Mouse (Mus musculus) adipocyte (in vitro differentiated cells): ENCODE data around the gene Pxn.
A peak's percentile ranks its signal among the peaks of the same experiment; 100 is the strongest.
"Not testable (repeated sequence)": the region's sequence is repeated elsewhere in the genome, so short reads cannot be mapped to it uniquely, and the experiment has no call there.

Experiments
- DNase-seq: peaks from one replicate; pipeline ENCODE4 v3.0.0-alpha.2; 2016; ENCODE audit warnings: low spot score

The Pxn gene

DNA sequence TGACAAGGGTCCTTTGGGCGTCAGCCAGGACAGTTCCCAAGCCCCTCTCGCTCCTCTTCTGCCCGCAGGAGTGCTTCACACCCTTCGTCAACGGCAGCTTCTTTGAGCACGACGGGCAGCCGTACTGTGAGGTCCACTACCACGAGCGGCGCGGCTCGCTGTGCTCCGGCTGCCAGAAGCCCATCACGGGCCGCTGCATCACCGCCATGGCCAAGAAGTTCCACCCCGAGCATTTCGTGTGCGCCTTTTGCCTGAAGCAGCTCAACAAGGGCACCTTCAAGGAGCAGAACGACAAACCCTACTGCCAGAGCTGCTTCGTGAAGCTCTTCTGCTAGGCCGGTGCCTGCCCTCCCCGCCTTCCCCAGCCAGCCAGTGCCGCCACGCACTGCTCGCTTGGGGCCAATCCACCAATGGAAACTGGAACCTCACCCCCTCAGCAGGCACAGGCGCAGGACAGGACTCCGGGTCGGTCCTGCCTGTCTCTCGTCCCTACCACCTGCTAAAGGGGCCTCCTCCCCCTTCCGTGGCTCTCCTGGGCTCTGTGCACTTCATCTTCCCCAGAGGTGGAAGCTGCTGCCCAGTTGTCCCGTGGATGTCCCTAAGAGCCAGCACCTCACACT lies 47.4 kb downstream of the Pxn start:
- no peak for DNase-seq

DNA sequence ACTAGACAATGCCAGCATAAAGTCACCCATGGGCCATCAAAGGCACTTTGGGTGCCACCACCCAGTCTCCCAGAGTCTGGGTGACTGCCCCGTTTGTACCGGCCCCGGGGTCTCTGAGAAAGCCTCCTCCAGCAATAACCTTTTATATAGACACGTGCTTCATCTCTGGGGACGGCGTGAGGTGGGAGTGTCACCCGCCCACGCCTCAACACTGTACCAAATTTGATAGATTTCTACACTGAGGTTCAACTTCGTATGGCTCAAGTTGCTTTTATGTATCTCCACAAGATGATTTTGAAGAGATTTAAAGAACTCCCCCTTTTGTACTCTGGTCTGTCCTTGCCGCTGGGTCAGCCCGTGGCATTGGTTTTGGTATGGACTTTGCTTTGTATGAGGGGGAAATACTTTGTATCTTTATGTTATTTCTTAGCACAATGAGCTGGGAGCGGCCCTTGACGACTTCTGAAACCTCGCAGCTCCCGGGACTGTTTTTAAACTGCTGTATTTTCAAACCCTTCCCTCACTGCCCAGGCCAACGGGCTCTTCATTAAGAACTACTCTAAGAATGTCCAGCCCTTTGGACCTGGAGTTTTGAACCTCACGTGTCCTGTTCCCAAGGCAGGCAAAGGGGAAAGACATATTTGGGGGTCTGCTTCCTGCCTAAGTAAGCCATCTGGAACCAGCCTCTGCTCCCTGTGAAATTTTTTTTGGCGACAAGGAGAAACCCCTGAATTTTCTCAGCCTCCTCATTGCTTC lies 48.2 kb downstream of the Pxn start:
- DNase-seq: no peak

DNA sequence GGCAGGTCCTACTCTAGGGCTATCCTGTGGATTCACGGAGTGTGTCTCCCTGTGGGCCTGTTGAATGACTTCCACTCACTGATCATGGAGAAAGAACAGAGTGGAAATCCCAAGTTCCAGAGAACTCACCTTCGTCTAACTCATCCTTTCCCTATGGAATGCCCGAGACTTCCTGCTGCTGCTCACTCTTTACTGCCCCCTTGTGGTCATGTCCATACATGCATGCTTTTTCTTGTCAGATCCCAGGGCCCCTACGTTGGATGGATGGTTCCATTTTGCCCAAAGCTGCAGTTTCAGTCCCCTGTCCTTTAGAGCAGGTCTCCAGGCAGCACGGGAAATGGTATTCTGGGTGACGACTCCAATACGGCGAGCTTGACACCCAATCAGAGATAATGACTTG lies 49.7 kb downstream of the Pxn start:
- DNase-seq: peak; percentile 85

DNA sequence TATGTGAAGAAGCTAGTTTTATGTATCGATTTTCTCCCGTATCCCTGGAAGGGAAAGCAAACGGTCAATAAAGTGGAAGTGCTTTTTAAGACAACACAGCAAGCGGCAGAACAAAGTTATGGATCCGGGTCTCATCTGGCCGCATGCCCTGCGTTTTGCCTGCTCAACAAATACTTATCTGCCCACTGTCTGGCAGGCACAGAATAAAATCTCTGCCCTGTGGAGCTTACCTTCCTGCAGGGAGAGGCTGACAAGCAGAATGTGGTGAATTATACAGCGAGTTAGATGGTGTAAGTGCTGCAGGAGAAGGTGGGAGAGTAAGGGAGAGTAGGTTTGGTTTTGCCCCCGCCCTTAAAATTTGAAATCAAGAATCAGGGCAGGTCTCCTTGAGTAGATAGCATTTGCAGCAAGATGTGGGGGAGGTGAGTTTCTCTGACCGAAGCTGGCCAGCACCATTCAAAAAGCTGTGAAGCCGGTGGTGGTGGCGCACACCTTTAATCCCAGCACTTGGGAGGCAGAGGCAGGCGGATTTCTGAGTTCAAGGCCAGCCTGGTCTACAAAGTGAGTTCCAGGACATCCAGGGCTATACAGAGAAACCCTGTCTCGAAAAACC lies 51.8 kb downstream of the Pxn start:
- no peak for DNase-seq

DNA sequence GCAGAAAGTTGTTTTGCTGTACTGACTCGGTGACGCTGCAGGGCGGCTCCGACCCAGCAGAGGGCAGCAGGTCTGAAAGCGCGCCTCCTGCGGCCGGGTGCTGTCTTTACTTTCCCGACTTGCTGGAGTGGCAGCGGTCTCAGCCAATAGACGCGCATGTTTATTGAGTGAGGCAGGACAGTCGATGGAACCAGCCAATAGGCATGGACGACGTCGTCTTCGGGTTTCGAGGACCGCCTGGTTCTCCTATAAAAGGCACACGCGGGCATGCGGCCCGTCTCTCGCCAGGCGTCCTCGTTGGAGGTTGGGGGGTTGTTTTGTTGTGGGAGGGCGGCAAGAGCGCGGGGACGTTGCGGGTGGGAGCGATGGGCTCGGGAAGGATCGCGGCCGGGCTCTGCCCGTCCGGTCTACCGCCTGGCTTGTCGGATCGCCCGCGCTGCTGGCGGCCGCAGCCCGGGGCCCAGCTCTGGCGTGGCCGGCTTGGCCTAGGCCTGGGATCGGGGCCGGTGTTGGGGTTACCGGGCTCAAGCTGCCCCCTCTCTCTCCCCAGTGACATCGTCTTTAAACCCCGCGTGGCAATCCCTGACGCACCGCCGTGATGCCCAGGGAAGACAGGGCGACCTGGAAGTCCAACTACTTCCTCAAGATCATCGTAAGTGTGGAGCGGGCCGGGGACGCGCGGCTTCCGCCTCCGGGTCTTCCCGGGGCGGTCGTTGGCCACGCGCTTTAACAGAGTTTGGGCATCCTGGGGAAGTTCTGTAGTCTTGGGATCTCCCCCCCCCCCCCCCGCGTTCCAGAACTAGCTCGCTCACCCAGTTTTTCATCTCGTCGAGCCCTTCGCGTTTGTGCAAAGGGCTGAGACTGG lies 53.0 kb downstream of the Pxn start, which contains the start of gene Rplp0:
TSS of gene Rplp0 (plus strand) at position 231 of the 865 bp plus-strand sequence.
- peak; percentile 100 for DNase-seq

DNA sequence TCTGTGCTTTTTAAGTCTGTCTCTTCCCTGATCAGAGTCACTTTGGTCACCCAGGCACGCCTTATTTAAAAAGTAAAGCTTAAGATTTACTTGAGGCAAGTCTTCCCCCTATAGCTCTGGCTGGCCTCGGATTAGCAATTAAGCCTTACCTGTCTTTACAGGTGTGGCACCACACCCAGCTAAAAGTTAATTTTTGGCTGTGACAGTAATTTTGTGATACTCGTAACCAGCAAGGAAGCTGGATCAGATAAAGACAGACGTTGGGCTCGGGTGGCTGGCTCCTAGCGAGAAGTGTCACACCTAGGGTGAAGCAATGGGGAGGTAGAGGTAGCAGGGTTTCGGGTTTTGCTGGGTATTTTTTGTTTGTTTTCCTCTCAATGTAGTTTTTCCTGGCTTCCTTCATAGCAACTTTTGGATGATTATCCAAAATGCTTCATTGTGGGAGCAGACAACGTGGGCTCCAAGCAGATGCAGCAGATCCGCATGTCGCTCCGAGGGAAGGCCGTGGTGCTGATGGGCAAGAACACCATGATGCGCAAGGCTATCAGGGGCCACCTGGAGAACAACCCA lies 53.9 kb downstream of the Pxn start:
- no peak for DNase-seq

DNA sequence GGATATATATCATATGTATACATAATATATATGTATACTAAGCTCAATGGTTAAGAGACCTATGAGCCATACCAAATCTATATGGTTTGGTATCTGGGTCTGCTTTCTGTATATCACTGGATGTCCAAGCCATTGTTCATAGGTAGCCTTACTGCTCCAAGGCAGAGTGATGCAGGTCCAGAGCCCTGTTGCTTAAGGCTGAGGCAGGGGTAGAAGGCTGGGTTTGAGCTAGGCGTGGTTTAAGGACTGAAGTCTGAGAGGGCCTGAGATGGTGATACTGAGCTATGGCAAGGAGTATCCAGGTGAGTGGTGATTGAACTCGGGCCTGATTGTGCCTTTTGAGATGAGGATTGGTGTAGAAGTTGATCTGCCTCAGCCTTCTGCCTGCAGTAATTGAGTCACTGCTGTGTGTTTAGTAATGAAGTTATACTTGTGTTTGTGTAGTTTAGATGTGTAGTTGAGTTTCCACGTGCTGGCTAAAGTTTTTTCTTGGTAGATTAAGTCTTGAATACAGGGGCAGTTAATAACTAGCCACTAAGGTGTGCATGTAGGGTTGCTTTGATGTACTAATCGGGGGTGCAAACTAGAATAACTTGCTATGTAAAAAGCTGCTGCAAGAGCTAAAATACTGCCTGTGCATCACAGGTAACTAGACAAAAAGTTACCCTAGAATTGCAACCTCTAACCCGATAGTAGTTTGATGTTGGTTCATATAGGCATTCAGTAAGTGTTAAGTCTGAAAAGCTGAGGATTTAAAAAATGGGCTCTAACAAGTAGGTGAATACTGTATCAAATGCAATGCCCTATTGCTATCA lies 57.5 kb downstream of the Pxn start:
- no peak for DNase-seq

DNA sequence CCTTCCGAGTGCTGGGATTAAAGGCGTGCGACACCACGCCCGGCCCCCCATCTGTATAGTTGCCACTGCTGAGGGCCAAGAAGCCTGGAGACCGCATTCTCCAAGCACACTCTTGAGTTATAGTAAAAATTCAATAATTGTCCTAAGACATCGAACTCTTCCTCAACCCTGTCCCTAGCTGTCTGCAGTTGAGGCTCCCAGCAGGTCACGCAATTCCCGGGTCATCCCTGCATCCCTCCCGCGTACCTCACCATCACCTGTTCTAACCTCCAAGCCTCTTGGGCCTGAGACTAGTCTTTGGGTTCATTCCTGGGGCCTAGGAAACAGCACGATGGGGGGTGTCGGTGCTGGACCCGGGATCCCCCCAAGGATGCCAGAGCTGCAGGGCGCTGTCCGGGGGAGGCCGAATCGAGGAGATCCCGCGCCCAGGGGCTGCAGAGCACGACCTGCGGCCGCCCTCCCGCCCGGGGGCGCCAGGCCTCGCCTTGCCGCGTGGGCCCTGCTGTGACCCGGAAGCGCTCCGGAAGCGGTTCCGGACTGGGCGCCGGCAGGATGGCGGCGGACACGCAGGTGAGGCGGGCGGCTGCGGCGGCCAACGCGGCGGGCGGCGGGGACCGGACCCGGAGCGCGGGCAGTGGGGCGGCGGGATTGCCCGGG lies 58.4 kb downstream of the Pxn start, which contains the start of gene Gcn1l1:
TSS of gene Gcn1l1 (plus strand) at position 518 of the 657 bp plus-strand sequence.
- DNase-seq: peak; percentile 61

DNA sequence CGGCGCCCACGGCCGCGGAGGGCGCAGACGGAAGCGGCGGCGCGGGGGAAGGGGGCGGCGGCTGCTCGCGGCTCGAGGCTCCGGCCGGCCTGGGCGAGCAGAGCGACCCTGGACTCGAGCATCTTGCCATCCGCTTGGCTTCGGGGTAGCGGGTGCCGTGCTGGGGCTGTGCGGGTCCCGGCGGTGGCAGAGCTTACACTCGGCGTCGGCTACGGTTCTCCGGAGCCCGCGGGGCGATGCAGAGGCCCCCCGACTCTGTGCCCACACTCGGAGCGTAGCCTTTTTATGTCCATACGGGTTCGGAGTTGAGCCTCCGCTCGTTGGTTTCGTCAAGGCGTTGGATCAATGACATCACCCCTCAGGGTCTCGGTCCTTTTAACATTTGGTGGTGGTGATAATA lies 58.9 kb downstream of the Pxn start:
- no peak for DNase-seq

DNA sequence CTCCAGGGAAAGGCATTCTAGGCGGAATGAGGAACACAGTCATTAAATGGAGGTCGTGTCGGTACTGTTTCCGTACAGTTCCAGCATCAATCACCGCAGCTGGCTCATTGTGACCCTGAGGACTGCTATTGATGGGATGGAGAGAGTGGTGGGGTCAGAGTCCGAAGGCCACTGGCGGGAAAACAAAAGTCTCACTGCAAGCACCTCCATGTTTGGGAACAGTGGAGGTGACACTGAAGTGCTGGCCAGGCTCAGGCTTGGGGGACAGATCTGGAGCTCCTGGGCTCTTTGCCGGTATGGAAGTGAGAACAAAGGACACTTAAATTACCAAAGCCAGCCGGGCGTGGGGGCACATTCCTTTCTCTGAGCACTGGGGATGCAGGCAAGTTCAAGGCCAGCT lies 62.2 kb downstream of the Pxn start:
- DNase-seq: no peak

DNA sequence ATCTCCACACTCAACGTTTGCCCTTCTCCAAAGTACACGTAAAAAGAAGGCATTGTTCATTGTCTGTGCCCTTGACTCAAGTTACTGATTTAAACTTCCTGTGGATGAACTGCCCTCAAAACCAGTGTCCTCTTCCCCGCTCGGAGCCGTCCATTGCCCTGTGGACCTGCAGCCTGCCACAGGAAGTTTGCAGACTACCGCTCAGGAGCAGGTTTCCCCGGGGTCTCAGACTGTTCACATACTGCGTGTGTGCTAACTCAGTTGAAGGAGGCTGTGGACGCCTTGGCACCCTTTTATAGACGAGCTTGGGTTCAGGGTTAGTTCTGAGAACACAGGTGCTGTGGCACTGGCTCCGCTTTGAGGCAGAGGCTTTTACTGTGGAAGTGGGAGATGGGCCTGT lies 62.8 kb downstream of the Pxn start:
- no peak for DNase-seq

DNA sequence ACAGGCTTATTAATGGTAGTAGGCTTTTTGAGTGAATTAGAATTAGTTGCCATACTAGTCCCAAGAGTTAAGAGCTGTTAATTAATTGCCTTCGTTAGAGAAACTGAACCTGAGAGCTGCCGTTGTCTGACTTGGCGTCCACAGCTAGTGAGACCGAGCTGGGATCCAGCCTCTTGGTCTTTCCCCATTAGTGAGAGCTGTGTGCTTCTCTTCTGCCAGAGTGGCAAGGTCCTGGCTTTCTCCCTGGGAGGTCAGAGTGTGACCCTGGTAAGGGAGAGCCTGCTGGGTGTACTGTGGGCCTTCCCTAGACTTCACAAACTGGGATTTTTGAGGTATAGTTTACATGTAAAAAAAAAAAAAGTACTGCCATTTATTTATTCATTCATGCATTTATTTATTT lies 63.2 kb downstream of the Pxn start:
- peak; percentile 46 for DNase-seq

DNA sequence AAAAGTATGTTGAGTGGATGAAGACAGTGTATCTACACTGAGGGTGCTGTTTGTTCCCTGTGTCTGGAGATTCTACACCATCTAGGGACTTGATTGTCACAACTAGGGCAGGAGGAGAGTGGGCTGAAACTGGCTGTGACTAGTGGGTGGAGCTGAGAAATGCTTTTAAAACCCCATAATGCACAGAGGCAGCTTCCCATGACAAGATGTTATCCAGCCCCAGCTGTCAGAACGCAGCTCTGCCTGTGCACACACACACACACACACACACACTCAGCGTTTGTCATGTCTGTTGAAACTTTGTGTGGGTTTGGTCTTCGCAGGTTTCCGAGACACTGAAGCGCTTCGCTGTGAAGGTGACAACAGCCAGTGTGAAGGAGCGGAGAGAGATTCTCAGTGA lies 64.6 kb downstream of the Pxn start:
- no peak for DNase-seq

DNA sequence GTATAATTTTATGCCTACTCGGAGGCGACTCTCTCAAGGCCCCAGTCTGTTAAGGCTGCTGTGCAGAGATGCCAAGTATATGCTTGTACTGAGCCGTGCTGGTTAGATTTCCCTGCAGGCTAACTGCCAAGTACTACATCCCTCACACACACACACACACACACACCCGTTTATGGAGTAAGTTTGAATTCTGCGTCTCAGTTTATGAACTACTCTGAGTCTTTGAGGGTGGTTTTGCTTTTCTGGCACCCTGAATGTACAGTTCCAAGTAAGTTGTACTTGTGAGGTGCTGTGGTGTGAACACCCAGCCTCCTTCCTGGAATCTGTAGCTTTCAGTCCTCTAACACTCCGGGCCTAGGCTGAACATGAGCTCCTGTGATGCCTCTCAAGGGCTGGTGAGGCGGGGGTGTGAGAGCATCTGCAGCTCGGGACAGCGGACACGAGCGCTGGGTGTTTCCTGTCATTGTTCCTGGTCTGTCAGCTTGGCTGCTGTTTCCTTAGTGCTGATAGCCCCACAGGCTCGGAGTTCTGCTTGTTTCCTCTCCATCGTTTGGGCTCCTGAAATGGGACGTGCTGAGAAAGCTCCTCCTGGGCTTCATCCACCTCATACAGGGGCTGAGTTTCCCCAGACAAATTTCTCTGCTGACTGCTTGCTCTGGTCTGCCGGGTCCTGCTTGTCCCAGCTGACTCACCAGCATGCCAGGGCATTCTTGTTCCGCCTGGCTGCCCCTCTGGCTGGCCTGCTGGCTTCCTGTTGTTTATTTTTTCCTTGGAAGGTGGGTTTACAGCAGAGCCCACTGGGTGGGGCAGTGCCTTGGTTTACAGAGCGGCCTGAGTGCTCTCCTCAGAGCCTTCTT lies 66.4 kb downstream of the Pxn start:
- DNase-seq: peak; percentile 18

DNA sequence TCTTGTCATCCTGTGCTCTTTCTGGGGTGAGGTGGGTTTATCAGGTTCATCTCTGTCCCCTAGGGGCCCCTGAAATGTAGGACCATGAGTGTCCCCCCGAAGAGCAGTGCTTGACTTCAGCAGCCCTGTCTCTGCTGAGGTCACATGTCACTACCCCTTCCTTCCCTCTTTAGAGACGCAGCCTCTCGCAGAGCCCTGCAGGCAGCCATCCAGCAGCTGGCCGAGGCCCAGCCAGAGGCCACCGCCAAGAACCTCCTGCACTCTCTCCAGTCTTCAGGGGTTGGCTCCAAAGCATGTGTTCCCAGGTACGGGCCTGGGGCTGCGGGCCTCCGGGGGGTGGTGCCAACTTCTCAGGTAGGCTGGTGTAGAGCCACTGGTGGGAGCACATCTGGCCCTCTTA lies 68.5 kb downstream of the Pxn start:
- peak; percentile 68 for DNase-seq

DNA sequence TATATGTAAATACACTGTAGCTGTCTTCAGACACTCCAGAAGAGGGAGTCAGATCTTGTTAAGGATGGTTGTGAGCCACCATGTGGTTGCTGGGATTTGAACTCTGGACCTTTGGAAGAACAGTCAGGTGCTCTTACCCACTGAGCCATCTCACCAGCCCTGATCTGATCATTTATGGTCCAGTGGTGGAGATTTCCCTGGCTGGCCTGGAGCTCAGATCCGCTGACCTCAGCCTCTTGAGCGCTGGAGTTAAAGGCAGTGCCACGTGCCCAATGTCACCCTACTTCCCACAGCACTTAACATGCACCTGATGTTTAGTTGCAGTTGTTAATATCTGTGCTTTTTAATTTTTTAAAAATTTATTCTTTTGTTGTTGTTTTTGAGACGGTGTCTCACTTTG lies 71.2 kb downstream of the Pxn start:
- not testable (repeated sequence) for DNase-seq

DNA sequence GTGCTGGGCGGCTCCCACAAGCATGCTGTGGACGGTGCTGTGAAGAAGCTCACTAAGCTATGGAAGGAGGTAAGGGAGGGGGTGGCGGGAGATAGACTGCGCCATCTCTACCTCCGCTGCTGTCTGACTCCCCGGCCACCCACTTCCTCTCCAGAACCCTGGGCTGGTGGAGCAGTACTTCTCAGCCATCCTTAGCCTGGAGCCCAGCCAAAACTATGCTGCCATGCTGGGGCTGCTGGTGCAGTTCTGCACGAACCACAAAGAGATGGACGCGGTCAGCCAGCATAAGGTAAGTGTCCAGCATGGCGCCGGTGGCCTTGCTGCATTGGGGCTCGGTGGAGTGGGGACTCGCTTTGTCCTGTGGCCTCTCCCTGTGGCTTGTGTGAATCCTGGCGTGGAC lies 72.4 kb downstream of the Pxn start:
- DNase-seq: no peak

DNA sequence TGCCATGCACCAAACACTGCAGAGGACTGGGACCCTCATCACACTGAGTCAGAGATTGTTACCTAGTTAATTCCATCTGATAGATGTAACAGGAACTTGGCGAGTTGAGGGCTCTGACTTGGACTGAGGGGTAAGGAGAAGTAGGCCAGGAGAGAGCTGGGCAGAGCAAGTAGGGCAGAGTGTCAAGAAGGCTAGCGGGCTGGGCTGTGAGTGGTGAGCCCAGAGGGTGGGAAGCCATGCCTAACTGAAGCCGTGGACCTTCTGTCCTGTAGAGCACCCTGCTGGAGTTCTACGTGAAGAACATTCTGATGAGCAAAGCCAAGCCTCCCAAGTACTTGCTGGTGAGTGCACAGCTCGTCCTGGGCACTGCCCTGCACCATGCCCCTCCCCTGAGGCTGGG lies 72.9 kb downstream of the Pxn start:
- peak; percentile 59 for DNase-seq

DNA sequence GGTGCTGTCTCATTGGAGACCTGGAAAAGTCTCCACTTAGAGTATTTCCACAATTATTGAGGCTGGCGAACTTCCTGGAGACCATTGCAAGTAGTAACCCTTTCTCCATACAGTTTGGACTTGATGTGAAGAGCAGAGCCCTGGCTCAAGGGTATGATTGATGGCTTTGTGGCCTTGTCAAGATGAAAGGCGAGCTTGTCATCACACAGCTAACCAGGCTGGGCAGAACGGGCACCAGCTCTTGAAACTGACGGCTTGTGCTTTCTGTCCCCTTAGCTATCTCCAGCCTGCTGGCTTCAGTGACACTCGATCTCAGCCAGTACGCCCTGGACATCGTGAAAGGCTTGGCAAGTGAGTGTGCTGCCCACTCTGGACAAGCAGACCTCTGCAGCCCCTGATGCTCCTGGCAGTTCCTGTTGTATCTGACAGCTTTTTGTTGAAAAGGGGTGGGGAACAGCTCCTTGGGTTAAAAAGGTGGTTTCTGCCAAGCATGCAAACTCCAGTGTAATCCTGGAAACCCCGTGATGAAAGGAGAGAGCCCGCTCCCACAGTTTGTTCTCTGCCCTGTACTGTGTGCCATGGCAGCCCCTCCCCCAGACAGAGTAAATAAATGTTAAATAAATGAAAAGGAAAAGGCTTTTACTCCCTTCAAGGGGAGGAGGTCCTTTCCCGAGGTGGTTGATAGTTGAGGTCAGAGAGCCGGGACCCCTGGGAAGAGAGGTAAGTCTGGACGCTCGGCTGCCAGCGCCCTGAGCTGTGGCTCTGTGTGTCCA lies 73.9 kb downstream of the Pxn start:
- no peak for DNase-seq
